14 mouse cellular contexts compared by ENCODE assay signal in genomic region chr8:89604461-89604860, GRCm38 (mm10).
A peak's percentile ranks its signal among the peaks of the same experiment; 100 is the strongest.
DNase-seq lines count a peak whose midpoint lies in the region; ATAC-seq and TF ChIP-seq lines count a peak whose summit lies in the region.
"Had no signal": no experiment of that assay in that cellular context is flagged by ENCODE, and none has a peak within 500 bp of the region (broad histone marks: within the 10 kb centered on the region; RNA-seq: fewer than 3 reads in every experiment).

No protein-coding gene starts in this region.

- intact Hi-C loops in heart, adult 2 months (cut with DNase I), result no loop called here

- 0 out of 2 replicates have a peak, but pooled peaks cover 5% of the 10 kb centered on the region for H3K9me3 ChIP-seq in intestine, postnatal 0 days (ENCODE audit: control insufficient read depth)
- H3K9me3 ChIP-seq in intestine, embryonic 16.5 days (ENCODE audit: control insufficient read depth, low read length), result no peaks in the 10 kb centered on the region
- no peaks in the 10 kb centered on the region for H3K9me3 ChIP-seq in ES-E14 (ENCODE audit: control insufficient read depth, insufficient read depth, low read depth, low read length)
- H3K9me3 ChIP-seq: embryonic facial prominence, embryonic 12.5 days; limb, embryonic 15.5 days; lung, embryonic 15.5 days; stomach, embryonic 15.5 days had no signal

- H3K36me3 ChIP-seq in intestine, postnatal 0 days (ENCODE audit: control insufficient read depth, insufficient read depth), result no peaks in the 10 kb centered on the region
- H3K36me3 ChIP-seq in intestine, embryonic 16.5 days (ENCODE audit: control insufficient read depth, insufficient read depth, low read length), result no peaks in the 10 kb centered on the region
- no peaks in the 10 kb centered on the region for H3K36me3 ChIP-seq in ES-E14 (ENCODE audit: control insufficient read depth, insufficient read depth, low read length, poor library complexity, severe bottlenecking)
- H3K36me3 ChIP-seq in heart, adult 2 months (ENCODE audit: control insufficient read depth, insufficient read depth, low read length), result no peaks in the 10 kb centered on the region
- H3K36me3 ChIP-seq: embryonic facial prominence, embryonic 12.5 days; limb, embryonic 15.5 days; lung, embryonic 15.5 days; stomach, embryonic 15.5 days had no signal

- H3K79me2 ChIP-seq in heart, adult 2 months (replicated peaks; ENCODE audit: control insufficient read depth, insufficient read depth, low read length), result no peaks in the 10 kb centered on the region

- in situ Hi-C loops in ES-E14 (cut with MboI; ENCODE audit: low sequenced_read_pairs in 2 of 2, unreplicated experiment in 2 of 2), result no loop called here

- ATAC-seq in intestine, postnatal 0 days, result no peak
- ATAC-seq in intestine, embryonic 16.5 days, result no peak

- H3K27me3 ChIP-seq in intestine, postnatal 0 days (replicated peaks; ENCODE audit: control insufficient read depth, insufficient read depth, low read length), result no peaks in the 10 kb centered on the region
- H3K27me3 ChIP-seq in intestine, embryonic 16.5 days (replicated peaks; ENCODE audit: control insufficient read depth, insufficient read depth, low read length), result no peaks in the 10 kb centered on the region
- no peaks in the 10 kb centered on the region for H3K27me3 ChIP-seq in heart, adult 2 months (ENCODE audit: control insufficient read depth, insufficient read depth, low read length)
- H3K27me3 ChIP-seq: embryonic facial prominence, embryonic 12.5 days; limb, embryonic 15.5 days; lung, embryonic 15.5 days; stomach, embryonic 15.5 days had no signal

- no peak overlapping the region for H3K4me2 ChIP-seq in intestine, postnatal 0 days (replicated peaks; ENCODE audit: low read depth)
- H3K4me2 ChIP-seq in intestine, embryonic 16.5 days (ENCODE audit: low read depth, low read length), result no peak overlapping the region
- H3K4me2 ChIP-seq: embryonic facial prominence, embryonic 12.5 days; limb, embryonic 15.5 days; lung, embryonic 15.5 days; stomach, embryonic 15.5 days had no signal

- H3K27ac ChIP-seq in intestine, postnatal 0 days (ENCODE audit: low read depth, low read length), result no peak overlapping the region
- H3K27ac ChIP-seq in intestine, embryonic 16.5 days (ENCODE audit: low read length), result no peak overlapping the region
- no peak overlapping the region for H3K27ac ChIP-seq in ES-E14 (ENCODE audit: insufficient read depth, low read depth, low read length, poor library complexity, severe bottlenecking)
- H3K27ac ChIP-seq in heart, adult 2 months, result no peak overlapping the region
- H3K27ac ChIP-seq: embryonic facial prominence, embryonic 12.5 days; limb, embryonic 15.5 days; lung, embryonic 15.5 days; stomach, embryonic 15.5 days had no signal

- no peaks in the 10 kb centered on the region for H3K4me1 ChIP-seq in intestine, postnatal 0 days (replicated peaks; ENCODE audit: control insufficient read depth, insufficient read depth, low read length)
- H3K4me1 ChIP-seq in intestine, embryonic 16.5 days (ENCODE audit: control insufficient read depth, insufficient read depth, low read length), result peaks cover 8% of the 10 kb centered on the region
- H3K4me1 ChIP-seq in ES-E14 (ENCODE audit: control insufficient read depth in 2 of 2, insufficient read depth in 2 of 2, low read length in 2 of 2, poor library complexity in 1 of 2), result no peaks in the 10 kb centered on the region
- H3K4me1 ChIP-seq in heart, adult 2 months (ENCODE audit: control insufficient read depth, insufficient read depth, low read length), result no peaks in the 10 kb centered on the region
- H3K4me1 ChIP-seq: embryonic facial prominence, embryonic 12.5 days; limb, embryonic 15.5 days; lung, embryonic 15.5 days; stomach, embryonic 15.5 days had no signal

- 98% methylated on average over 3 of the region's 3 CpGs for WGBS in intestine, postnatal 0 days
- WGBS in intestine, embryonic 16.5 days, result 96% methylated on average over 3 of the region's 3 CpGs
- WGBS in heart, adult 2 months, result 85% methylated on average over 3 of the region's 3 CpGs

- TF ChIP-seq CTCF in intestine, postnatal 0 days (IDR thresholded peaks at IDR 0.05; ENCODE audit: low read depth), result peak; percentile 27; the same call in 1 of the 2 replicates
- no peak for TF ChIP-seq CTCF in heart, adult 2 months (IDR thresholded peaks at IDR 0.05)

- no peak overlapping the region for H3K4me3 ChIP-seq in intestine, postnatal 0 days (ENCODE audit: low read depth, low read length)
- no peak overlapping the region for H3K4me3 ChIP-seq in intestine, embryonic 16.5 days (ENCODE audit: low read length)
- no peak overlapping the region for H3K4me3 ChIP-seq in ES-E14 (ENCODE audit: insufficient read depth in 1 of 2, low read depth in 1 of 2, low read length in 2 of 2, poor library complexity in 1 of 2, severe bottlenecking in 1 of 2)
- no peak overlapping the region for H3K4me3 ChIP-seq in heart, adult 2 months
- H3K4me3 ChIP-seq: embryonic facial prominence, embryonic 12.5 days; limb, embryonic 15.5 days; lung, embryonic 15.5 days; stomach, embryonic 15.5 days had no signal

- DNase-seq in lung, postnatal 10 days, result peak; percentile 5
- no peak for DNase-seq in lung, postnatal 25 days (ENCODE audit: low spot score)
- no peak for DNase-seq in ES-E14 (ENCODE audit: low read depth, low spot score)
- peak; percentile 9 for DNase-seq in c-Kit-positive CD71-positive TER-119-negative erythroid progenitor cells, embryonic 14.5 days (ENCODE audit: low read depth)
- DNase-seq in heart, adult 18-20 months, result no peak
- DNase-seq in heart, adult 2 months, result no peak
- DNase-seq: right cerebral cortex, postnatal 14 days; thymus, postnatal 14 days had no signal

- TF ChIP-seq POLR2A in heart, adult 2 months (IDR thresholded peaks at IDR 0.05; ENCODE audit: insufficient read depth, low read depth, low read length), result no peak

- TF ChIP-seq EP300 in heart, adult 2 months (IDR thresholded peaks at IDR 0.05; ENCODE audit: insufficient read depth, low read depth, low read length), result no peak

- no peak overlapping the region for H3K9ac ChIP-seq in intestine, postnatal 0 days (ENCODE audit: low read depth, low read length)
- no peak overlapping the region for H3K9ac ChIP-seq in intestine, embryonic 16.5 days (ENCODE audit: low read depth, low read length)
- no peak overlapping the region for H3K9ac ChIP-seq in ES-E14 (ENCODE audit: insufficient read depth, low read depth, low read length, poor library complexity, severe bottlenecking)
- H3K9ac ChIP-seq in heart, adult 2 months (ENCODE audit: low read depth, low read length), result no peak overlapping the region
- H3K9ac ChIP-seq: embryonic facial prominence, embryonic 12.5 days; limb, embryonic 15.5 days; lung, embryonic 15.5 days; stomach, embryonic 15.5 days had no signal

TF ChIP-seq in ES-E14, 5 proteins besides CTCF, POLR2A, EP300 and RAD21:
- TF ChIP-seq ZC3H11A (IDR thresholded peaks at IDR 0.05; ENCODE audit: borderline replicate concordance, low read depth, low read length) (peak; percentile 29; the same call in 1 of the 2 replicates), MAFK (IDR thresholded peaks at IDR 0.05; ENCODE audit: insufficient read depth, low read depth, low read length) (no peak)

Comparison
In these comparisons a context has a peak if more than half of its experiments do, and no peak if none do; other contexts are left out.
1. DNase-seq: peak in lung, postnatal 10 days (single experiment) and c-Kit-positive CD71-positive TER-119-negative erythroid progenitor cells, embryonic 14.5 days (single experiment); none in lung, postnatal 25 days (single experiment), ES-E14 (single experiment), heart, adult 18-20 months (0 of 2) and heart, adult 2 months (0 of 2).